Mouse (Mus musculus): ENCODE results near the gene Mlh3.

GRCm38 (mm10) chr12:85197371-85197770 is 73.0 kb downstream of the Mlh3 start:
- no peak for TF ChIP-seq POLR2A (IDR thresholded peaks at IDR 0.05; ENCODE audit: insufficient read depth, low read depth, low read length)
- no peak for TF ChIP-seq CTCF (IDR thresholded peaks at IDR 0.05; ENCODE audit: insufficient read depth, low read depth, low read length)

Measured in olfactory bulb, adult 2 months (tissue).